In genomic region chrX:13280409-13281328, GRCm38 (mm10) we compare ENCODE assay signal across 1 mouse cellular context.
TF ChIP-seq lines count a peak whose summit lies in the region.

TSS of gene Ddx3x (plus strand) at chrX:13280970.

TF ChIP-seq in CH12.LX, 34 proteins besides CTCF, POLR2A, EP300 and RAD21 (continued from another document):
- TF ChIP-seq ETS1 (conservative IDR thresholded peaks at IDR 0.05; ENCODE audit: low read depth, low read length) (peak; percentile 53; the same call in 1 of the 2 replicates), RCOR1 (conservative IDR thresholded peaks at IDR 0.05; ENCODE audit: low read depth, low read length) (no peak), CHD2 (IDR thresholded peaks at IDR 0.05; ENCODE audit: low read length) (peak; percentile 97), NRF1 (IDR thresholded peaks at IDR 0.05; ENCODE audit: low read depth, low read length) (no peak; the same call in 1 of the 2 replicates), TBP (conservative IDR thresholded peaks at IDR 0.05; ENCODE audit: low read depth, low read length) (peak; percentile 94), JUN (IDR thresholded peaks at IDR 0.05; ENCODE audit: insufficient read depth, low read depth, low read length) (no peak)
TF ChIP-seq in CH12.LX: peak in this region for 16.
